9 mouse cellular contexts compared by ENCODE assay signal in genomic region chr11:79039488-79039887, GRCm38 (mm10). TPM values are rescaled to one million over a fixed set of nuclear protein-coding genes. Genes with fewer than 3 reads are reported as not detected.
DNase-seq lines count a peak whose midpoint lies in the region; ATAC-seq and TF ChIP-seq lines count a peak whose summit lies in the region.
"Had no signal": no experiment of that assay in that cellular context is flagged by ENCODE, and none has a peak within 500 bp of the region (broad histone marks: within the 10 kb centered on the region; RNA-seq: fewer than 3 reads in every experiment).

No protein-coding gene starts in this region.

- no peak for TF ChIP-seq EP300 in heart, adult 2 months (IDR thresholded peaks at IDR 0.05; ENCODE audit: insufficient read depth, low read depth, low read length)

- H3K4me1 ChIP-seq in kidney, adult 2 months (ENCODE audit: control insufficient read depth, insufficient read depth, low read length) = no peaks in the 10 kb centered on the region
- no peaks in the 10 kb centered on the region for H3K4me1 ChIP-seq in kidney, embryonic 16.5 days (ENCODE audit: insufficient read depth, low read length)
- H3K4me1 ChIP-seq in heart, adult 2 months (ENCODE audit: control insufficient read depth, insufficient read depth, low read length) = peaks cover 2% of the 10 kb centered on the region
- H3K4me1 ChIP-seq in neural tube, embryonic 15.5 days = peaks cover 6% of the 10 kb centered on the region; the same call in 1 of the 2 replicates

- no peaks in the 10 kb centered on the region for H3K9me3 ChIP-seq in kidney, embryonic 16.5 days (ENCODE audit: low read length)
- H3K9me3 ChIP-seq in neural tube, embryonic 15.5 days (replicated peaks) = no peaks in the 10 kb centered on the region
- H3K9me3 ChIP-seq: embryonic facial prominence, embryonic 12.5 days had no signal

- H3K27ac ChIP-seq in kidney, adult 2 months (ENCODE audit: insufficient read depth, low read depth, low read length) = no peak overlapping the region
- no peak overlapping the region for H3K27ac ChIP-seq in kidney, embryonic 16.5 days (ENCODE audit: low read length)
- H3K27ac ChIP-seq in heart, adult 2 months = no peak overlapping the region
- H3K27ac ChIP-seq in neural tube, embryonic 15.5 days (replicated peaks) = no peak overlapping the region
- H3K27ac ChIP-seq: embryonic facial prominence, embryonic 12.5 days had no signal

- no peak for ATAC-seq in kidney, embryonic 16.5 days (ENCODE audit: low FRiP score, low TSS enrichment)
- ATAC-seq in neural tube, embryonic 15.5 days (ENCODE audit: low FRiP score) = no peak

- WGBS in kidney, adult 2 months = 43% methylated on average over 2 of the region's 2 CpGs
- 53% methylated on average over 2 of the region's 2 CpGs for WGBS in kidney, embryonic 16.5 days
- 46% methylated on average over 2 of the region's 2 CpGs for WGBS in heart, adult 2 months
- WGBS in neural tube, embryonic 15.5 days = 33% methylated on average over 2 of the region's 2 CpGs

- no peak for TF ChIP-seq CTCF in kidney, adult 2 months (conservative IDR thresholded peaks at IDR 0.05; ENCODE audit: insufficient read depth, insufficient read length, low read depth, low read length)
- TF ChIP-seq CTCF in heart, adult 2 months (IDR thresholded peaks at IDR 0.05) = no peak

- DNase-seq in kidney, adult 2 months = peak; percentile 60
- peak; percentile 94 for DNase-seq in adrenal gland, adult 2 months
- DNase-seq in heart, adult 2 months = peak; percentile 66 to 77
- peak; percentile 57 for DNase-seq in lung, postnatal 36 days
- no peak for DNase-seq in layer of hippocampus, adult 9-10 months (ENCODE audit: low spot score)
- no peak for DNase-seq in spleen, postnatal 36 days (ENCODE audit: low spot score in 2 of 2)

- no peaks in the 10 kb centered on the region for H3K27me3 ChIP-seq in kidney, adult 2 months (replicated peaks; ENCODE audit: control insufficient read depth, insufficient read depth, low read length)
- no peaks in the 10 kb centered on the region for H3K27me3 ChIP-seq in kidney, embryonic 16.5 days (ENCODE audit: insufficient read depth, low read length)
- H3K27me3 ChIP-seq in heart, adult 2 months (ENCODE audit: control insufficient read depth, insufficient read depth, low read length) = no peaks in the 10 kb centered on the region
- H3K27me3 ChIP-seq in neural tube, embryonic 15.5 days (replicated peaks) = no peaks in the 10 kb centered on the region
- H3K27me3 ChIP-seq: embryonic facial prominence, embryonic 12.5 days had no signal

- H3K4me2 ChIP-seq in kidney, embryonic 16.5 days (replicated peaks; ENCODE audit: low read depth, low read length) = no peak overlapping the region
- no peak overlapping the region for H3K4me2 ChIP-seq in neural tube, embryonic 15.5 days
- H3K4me2 ChIP-seq: embryonic facial prominence, embryonic 12.5 days had no signal

- intact Hi-C loops in heart, adult 2 months (cut with DNase I) = no loop called here

- no peak overlapping the region for H3K4me3 ChIP-seq in kidney, adult 2 months (ENCODE audit: insufficient read depth, low read depth, low read length)
- no peak overlapping the region for H3K4me3 ChIP-seq in kidney, embryonic 16.5 days (ENCODE audit: low read length)
- no peak overlapping the region for H3K4me3 ChIP-seq in heart, adult 2 months
- no peak overlapping the region for H3K4me3 ChIP-seq in neural tube, embryonic 15.5 days (replicated peaks)
- H3K4me3 ChIP-seq: embryonic facial prominence, embryonic 12.5 days had no signal

- TF ChIP-seq POLR2A in kidney, adult 2 months (IDR thresholded peaks at IDR 0.05; ENCODE audit: low read depth, low read length) = no peak
- TF ChIP-seq POLR2A in heart, adult 2 months (IDR thresholded peaks at IDR 0.05; ENCODE audit: insufficient read depth, low read depth, low read length) = no peak

- H3K9ac ChIP-seq in kidney, embryonic 16.5 days (replicated peaks; ENCODE audit: low read length) = no peak overlapping the region
- no peak overlapping the region for H3K9ac ChIP-seq in heart, adult 2 months (ENCODE audit: low read depth, low read length)
- H3K9ac ChIP-seq in neural tube, embryonic 15.5 days (replicated peaks) = no peak overlapping the region
- H3K9ac ChIP-seq: embryonic facial prominence, embryonic 12.5 days had no signal

- H3K79me2 ChIP-seq in heart, adult 2 months (replicated peaks; ENCODE audit: control insufficient read depth, insufficient read depth, low read length) = no peaks in the 10 kb centered on the region

- no peaks in the 10 kb centered on the region for H3K36me3 ChIP-seq in kidney, adult 2 months (ENCODE audit: control insufficient read depth, insufficient read depth, low read length)
- H3K36me3 ChIP-seq in kidney, embryonic 16.5 days (ENCODE audit: insufficient read depth, low read length) = peaks cover 10% of the 10 kb centered on the region
- H3K36me3 ChIP-seq in heart, adult 2 months (ENCODE audit: control insufficient read depth, insufficient read depth, low read length) = no peaks in the 10 kb centered on the region
- peaks cover 15% of the 10 kb centered on the region for H3K36me3 ChIP-seq in neural tube, embryonic 15.5 days

RNA-seq across cellular contexts. Expression of gene Lgals9, which starts 54.7 kb away (rescaled TPM):
- 55.3 and 63.4 TPM in 2 replicates for polyA plus RNA-seq in kidney, adult 2 months (2012; rRNA removed)
- polyA plus RNA-seq in kidney, embryonic 16.5 days (2015; fragmentation: Nextera tagmentation; extraction: Ambion mirVana) = 52.5 and 59.5 TPM in 2 replicates
- 10 to 100 TPM; 20.9 to 22.4 TPM for total RNA-seq in adrenal gland, adult 2 months (2021)
- 39.1 and 41.3 TPM in 2 replicates for polyA plus RNA-seq in adrenal gland, adult 2 months (2012; rRNA removed)
- total RNA-seq in heart, adult 2 months (2021) = 10 to 100 TPM; 20.7 to 23.1 TPM
- polyA plus RNA-seq in heart, adult 2 months (2012; rRNA removed) = 49.5 and 93.4 TPM in 2 replicates
- polyA plus RNA-seq in neural tube, embryonic 15.5 days (2015; fragmentation: Nextera tagmentation; extraction: Ambion mirVana) = 18.3 and 67.6 TPM in 2 replicates

Comparison
In these comparisons a context has a peak if more than half of its experiments do, and no peak if none do; other contexts are left out.
1. DNase-seq: peak in kidney, adult 2 months (single experiment), adrenal gland, adult 2 months (single experiment), heart, adult 2 months (2 of 2) and lung, postnatal 36 days (single experiment); none in layer of hippocampus, adult 9-10 months (single experiment) and spleen, postnatal 36 days (0 of 2).